Mouse (Mus musculus): ENCODE data around the gene Ubtd2. TPM values are rescaled to one million over a fixed set of nuclear protein-coding genes. Genes with fewer than 3 reads are reported as not detected.

Ubtd2 gene
- polyA plus RNA-seq, 1 experiment from 2014 or later, result 57.3 TPM

- no peak within 1 kb of the TSS; the same call in 1 of the 2 replicates for H3K27ac ChIP-seq (ENCODE audit: low read depth)
- 6% methylated on average over 33 of the region's 33 CpGs for WGBS
- H3K36me3 ChIP-seq (ENCODE audit: insufficient read depth), result no peaks in the 10 kb centered on the region
- TF ChIP-seq CTCF (IDR thresholded peaks at IDR 0.05; ENCODE audit: low read depth), result no peak
- H3K9me3 ChIP-seq (ENCODE audit: low read depth, low read length), result no peaks in the 10 kb centered on the region
- DNase-seq (peak; percentile 55), ATAC-seq (ENCODE audit: insufficient read depth) (peak; percentile 10; the same call in 1 of the 2 replicates)
- H3K4me2 ChIP-seq, result peak within 1 kb of the TSS; percentile 100
- H3K4me3 ChIP-seq (ENCODE audit: low read depth, low read length), result peak within 1 kb of the TSS; percentile 65
- H3K4me1 ChIP-seq (ENCODE audit: insufficient read depth), result peaks cover 4% of the 10 kb centered on the region
- H3K9ac ChIP-seq, result peak within 1 kb of the TSS; percentile 63
- no peaks in the 10 kb centered on the region for H3K27me3 ChIP-seq (ENCODE audit: insufficient read depth, low read length)
Measured at GRCm38 (mm10) chr11:32531871-32532764, 76.9 kb downstream of the Ubtd2 start, which contains the start of gene Efcab9. TSS of gene Efcab9 (minus strand) at chr11:32532081.

- no peaks in the 10 kb centered on the region for H3K27me3 ChIP-seq (ENCODE audit: insufficient read depth, low read length)
- H3K4me1 ChIP-seq (ENCODE audit: insufficient read depth), result peaks cover 8% of the 10 kb centered on the region
- H3K9ac ChIP-seq, result peak within 1 kb of the TSS; percentile 63
- H3K36me3 ChIP-seq (ENCODE audit: insufficient read depth), result no peaks in the 10 kb centered on the region
- DNase-seq (peak; percentile 92), ATAC-seq (ENCODE audit: insufficient read depth) (peak; percentile 97)
- WGBS, result under 1% methylated on average over 74 of the region's 82 CpGs
- no peaks in the 10 kb centered on the region for H3K9me3 ChIP-seq (ENCODE audit: low read depth, low read length)
- H3K4me2 ChIP-seq, result peak within 1 kb of the TSS; percentile 100
- H3K27ac ChIP-seq (ENCODE audit: low read depth), result peak within 1 kb of the TSS; percentile 20; the same call in 1 of the 2 replicates
- peak within 1 kb of the TSS; percentile 65 for H3K4me3 ChIP-seq (ENCODE audit: low read depth, low read length)
- no peak for TF ChIP-seq CTCF (IDR thresholded peaks at IDR 0.05; ENCODE audit: low read depth)
Measured at GRCm38 (mm10) chr11:32532765-32533481, 77.8 kb downstream of the Ubtd2 start, which contains the start of gene Stk10. TSS of gene Stk10 (plus strand) at chr11:32533305.

GRCm38 (mm10) chr11:32533482-32534261 is 78.5 kb downstream of the Ubtd2 start:
- DNase-seq, result peak; percentile 36
- Histone ChIP-seq H3K4me1 (ENCODE audit: insufficient read depth) (peaks cover 9% of the 10 kb centered on the region), H3K27me3 (ENCODE audit: insufficient read depth, low read length) (no peaks in the 10 kb centered on the region), H3K9ac (peak overlapping the region; percentile 63), H3K36me3 (ENCODE audit: insufficient read depth) (no peaks in the 10 kb centered on the region), H3K4me2 (peak overlapping the region; percentile 100), H3K9me3 (ENCODE audit: low read depth, low read length) (no peaks in the 10 kb centered on the region), H3K27ac (ENCODE audit: low read depth) (peak overlapping the region; percentile 20; the same call in 1 of the 2 replicates), H3K4me3 (ENCODE audit: low read depth, low read length) (peak overlapping the region; percentile 65)
- ATAC-seq (ENCODE audit: insufficient read depth), result peak; percentile 30; the same call in 1 of the 2 replicates
- 1% methylated on average over 24 of the region's 24 CpGs for WGBS
- no peak for TF ChIP-seq CTCF (IDR thresholded peaks at IDR 0.05; ENCODE audit: low read depth)

GRCm38 (mm10) chr11:32534453-32535075 is 79.4 kb downstream of the Ubtd2 start:
- DNase-seq, result no peak
- H3K4me1 ChIP-seq (ENCODE audit: insufficient read depth), result peaks cover 9% of the 10 kb centered on the region
- H3K27ac ChIP-seq (ENCODE audit: low read depth), result no peak overlapping the region
- H3K4me2 ChIP-seq, result peak overlapping the region; percentile 100
- H3K9ac ChIP-seq, result no peak overlapping the region
- no peak for ATAC-seq (ENCODE audit: insufficient read depth)
- no peaks in the 10 kb centered on the region for H3K27me3 ChIP-seq (ENCODE audit: insufficient read depth, low read length)
- H3K4me3 ChIP-seq (ENCODE audit: low read depth, low read length), result 0 out of 2 replicates have a peak overlapping the region, but pooled peaks have one; percentile 65
- H3K9me3 ChIP-seq (ENCODE audit: low read depth, low read length), result no peaks in the 10 kb centered on the region
- 72% methylated on average over 7 of the region's 7 CpGs for WGBS
- TF ChIP-seq CTCF (IDR thresholded peaks at IDR 0.05; ENCODE audit: low read depth), result no peak
- H3K36me3 ChIP-seq (ENCODE audit: insufficient read depth), result no peaks in the 10 kb centered on the region

GRCm38 (mm10) chr11:32535646-32536045 is 80.5 kb downstream of the Ubtd2 start:
- no peak overlapping the region for H3K9ac ChIP-seq

GRCm38 (mm10) chr11:32536954-32537353 is 81.8 kb downstream of the Ubtd2 start:
- Histone ChIP-seq H3K9ac (no peak overlapping the region), H3K4me2 (no peak overlapping the region), H3K4me3 (ENCODE audit: low read depth, low read length) (no peak overlapping the region), H3K36me3 (ENCODE audit: insufficient read depth) (no peaks in the 10 kb centered on the region), H3K27me3 (ENCODE audit: insufficient read depth, low read length) (no peaks in the 10 kb centered on the region), H3K9me3 (ENCODE audit: low read depth, low read length) (no peaks in the 10 kb centered on the region), H3K27ac (ENCODE audit: low read depth) (no peak overlapping the region), H3K4me1 (ENCODE audit: insufficient read depth) (peaks cover 14% of the 10 kb centered on the region)
- WGBS, result 53% methylated on average over 7 of the region's 7 CpGs
- DNase-seq (no peak), ATAC-seq (ENCODE audit: insufficient read depth) (no peak)
- no peak for TF ChIP-seq CTCF (IDR thresholded peaks at IDR 0.05; ENCODE audit: low read depth)

More at GRCm38 (mm10) chr11:32535646-32536045, 80.5 kb downstream of the Ubtd2 start:
- H3K27ac ChIP-seq (ENCODE audit: low read depth), result no peak overlapping the region
- no peaks in the 10 kb centered on the region for H3K9me3 ChIP-seq (ENCODE audit: low read depth, low read length)
- no peak for TF ChIP-seq CTCF (IDR thresholded peaks at IDR 0.05; ENCODE audit: low read depth)
- no peak overlapping the region for H3K4me3 ChIP-seq (ENCODE audit: low read depth, low read length)
- DNase-seq, result no peak
- peaks cover 14% of the 10 kb centered on the region for H3K4me1 ChIP-seq (ENCODE audit: insufficient read depth)
- 95% methylated on average over 4 of the region's 4 CpGs for WGBS
- H3K27me3 ChIP-seq (ENCODE audit: insufficient read depth, low read length), result no peaks in the 10 kb centered on the region
- H3K36me3 ChIP-seq (ENCODE audit: insufficient read depth), result no peaks in the 10 kb centered on the region
- no peak overlapping the region for H3K4me2 ChIP-seq
- no peak for ATAC-seq (ENCODE audit: insufficient read depth)

All from lung, embryonic 14.5 days (tissue).